8 mouse cellular contexts compared by ENCODE assay signal in the genomic region with DNA sequence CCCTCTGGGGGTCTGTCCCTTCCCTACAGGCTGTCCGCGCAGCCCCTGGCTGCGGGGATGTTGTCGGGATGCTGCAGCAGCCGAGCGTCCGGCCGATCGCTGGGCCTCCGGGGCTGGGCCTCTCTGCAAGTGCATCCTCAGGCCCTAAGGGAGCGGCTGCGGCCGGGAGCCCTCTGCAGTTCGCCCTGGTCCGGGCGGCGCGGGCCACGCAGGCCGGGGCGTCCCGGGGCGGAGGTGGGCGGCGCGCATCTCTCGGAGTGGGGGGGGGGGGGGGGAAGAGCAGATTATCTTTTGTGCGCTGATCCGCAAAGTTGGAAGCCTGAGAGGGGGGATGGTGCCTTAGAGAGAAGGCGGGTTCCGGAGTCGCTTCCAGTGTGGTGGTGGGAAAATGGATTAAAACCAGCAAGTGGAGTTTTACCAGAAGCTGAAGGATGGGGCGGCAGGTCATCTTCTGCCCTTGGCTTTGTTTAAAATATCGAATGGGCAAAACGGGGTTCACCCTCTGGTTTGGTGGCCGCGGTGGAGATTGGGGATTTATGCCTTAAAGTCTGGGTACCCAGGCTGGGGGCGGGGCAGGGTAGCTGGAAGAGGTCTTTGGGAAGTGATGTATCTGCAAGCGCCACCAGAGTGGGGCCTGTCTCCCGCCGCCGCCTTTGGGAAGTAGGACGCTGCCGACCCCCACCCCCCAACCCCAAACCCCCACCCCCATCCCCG. TPM values are rescaled to one million over a fixed set of nuclear protein-coding genes. Genes with fewer than 3 reads are reported as not detected.
A peak's percentile ranks its signal among the peaks of the same experiment; 100 is the strongest.
DNase-seq lines count a peak whose midpoint lies in the region; ATAC-seq lines count a peak whose summit lies in the region.

No protein-coding gene starts in this region.

- H3K9ac ChIP-seq in embryonic facial prominence, embryonic 14.5 days (ENCODE audit: low read depth, low read length): peak overlapping the region; percentile 58
- H3K9ac ChIP-seq in hindbrain, embryonic 16.5 days (ENCODE audit: low read depth, low read length): peak overlapping the region; percentile 72
- peak overlapping the region; percentile 61 for H3K9ac ChIP-seq in lung, embryonic 16.5 days (ENCODE audit: low read length)
- no peak overlapping the region for H3K9ac ChIP-seq in stomach, embryonic 15.5 days

- peaks cover 44% of the 10 kb centered on the region for H3K27me3 ChIP-seq in embryonic facial prominence, embryonic 14.5 days (replicated peaks; ENCODE audit: control insufficient read depth, insufficient read depth, low read length)
- peaks cover 8% of the 10 kb centered on the region for H3K27me3 ChIP-seq in hindbrain, embryonic 16.5 days (replicated peaks; ENCODE audit: control insufficient read depth, insufficient read depth, low read length)
- peaks cover 35% of the 10 kb centered on the region for H3K27me3 ChIP-seq in lung, embryonic 16.5 days (ENCODE audit: control insufficient read depth, insufficient read depth, low read depth, low read length)
- peaks cover 39% of the 10 kb centered on the region for H3K27me3 ChIP-seq in stomach, embryonic 15.5 days (replicated peaks)

- DNase-seq in ovary, postnatal 36 days (ENCODE audit: low spot score): peak; percentile 59
- DNase-seq in ovary, postnatal 10 days (ENCODE audit: low spot score): no peak
- no peak for DNase-seq in embryonic facial prominence, embryonic 14.5 days (ENCODE audit: low spot score)
- no peak for DNase-seq in urinary bladder, postnatal 36 days (ENCODE audit: low spot score in 2 of 2)
- no peak for DNase-seq in frontal cortex, postnatal 14 days (ENCODE audit: low spot score in 2 of 2)

- peak overlapping the region; percentile 91 for H3K4me2 ChIP-seq in embryonic facial prominence, embryonic 14.5 days (ENCODE audit: low read depth, low read length)
- H3K4me2 ChIP-seq in hindbrain, embryonic 16.5 days (ENCODE audit: low read length): peak overlapping the region; percentile 72
- peak overlapping the region; percentile 98 for H3K4me2 ChIP-seq in lung, embryonic 16.5 days (ENCODE audit: low read depth, low read length)
- peak overlapping the region; percentile 98 for H3K4me2 ChIP-seq in stomach, embryonic 15.5 days

- H3K4me1 ChIP-seq in embryonic facial prominence, embryonic 14.5 days (ENCODE audit: control insufficient read depth, insufficient read depth, low read length): peaks cover 18% of the 10 kb centered on the region; the same call in 1 of the 2 replicates
- H3K4me1 ChIP-seq in hindbrain, embryonic 16.5 days (ENCODE audit: control insufficient read depth, insufficient read depth, low read depth, low read length): peaks cover 29% of the 10 kb centered on the region
- peaks cover 18% of the 10 kb centered on the region; the same call in 1 of the 2 replicates for H3K4me1 ChIP-seq in lung, embryonic 16.5 days (replicated peaks; ENCODE audit: control insufficient read depth, insufficient read depth, low read length)
- peaks cover 20% of the 10 kb centered on the region for H3K4me1 ChIP-seq in stomach, embryonic 15.5 days

- peaks cover 13% of the 10 kb centered on the region for H3K9me3 ChIP-seq in embryonic facial prominence, embryonic 14.5 days (ENCODE audit: control insufficient read depth, low read length)
- H3K9me3 ChIP-seq in hindbrain, embryonic 16.5 days (ENCODE audit: control insufficient read depth, low read length): no peaks in the 10 kb centered on the region; the same call in 1 of the 2 replicates
- H3K9me3 ChIP-seq in lung, embryonic 16.5 days (ENCODE audit: control insufficient read depth, low read length): peaks cover 7% of the 10 kb centered on the region
- H3K9me3 ChIP-seq in stomach, embryonic 15.5 days: no peaks in the 10 kb centered on the region

- H3K36me3 ChIP-seq in embryonic facial prominence, embryonic 14.5 days (ENCODE audit: control insufficient read depth, insufficient read depth, low read length): no peaks in the 10 kb centered on the region
- no peaks in the 10 kb centered on the region for H3K36me3 ChIP-seq in hindbrain, embryonic 16.5 days (ENCODE audit: control insufficient read depth, insufficient read depth, low read length)
- no peaks in the 10 kb centered on the region for H3K36me3 ChIP-seq in lung, embryonic 16.5 days (ENCODE audit: control insufficient read depth, insufficient read depth, low read length)
- no peaks in the 10 kb centered on the region for H3K36me3 ChIP-seq in stomach, embryonic 15.5 days

- H3K27ac ChIP-seq in embryonic facial prominence, embryonic 14.5 days (replicated peaks; ENCODE audit: low read depth, low read length): no peak overlapping the region
- H3K27ac ChIP-seq in hindbrain, embryonic 16.5 days (ENCODE audit: low read depth, low read length): peak overlapping the region; percentile 61
- no peak overlapping the region for H3K27ac ChIP-seq in lung, embryonic 16.5 days (ENCODE audit: low read length)
- no peak overlapping the region for H3K27ac ChIP-seq in stomach, embryonic 15.5 days

- peak; percentile 48; the same call in 1 of the 2 replicates for ATAC-seq in embryonic facial prominence, embryonic 14.5 days (ENCODE audit: low read depth)
- peak; percentile 49 for ATAC-seq in hindbrain, embryonic 16.5 days
- no peak for ATAC-seq in lung, embryonic 16.5 days (ENCODE audit: low read depth)
- ATAC-seq in stomach, embryonic 15.5 days (ENCODE audit: insufficient read depth, low FRiP score, low read depth): no peak; the same call in 1 of the 2 replicates

- H3K4me3 ChIP-seq in embryonic facial prominence, embryonic 14.5 days (ENCODE audit: low read depth, low read length): peak overlapping the region; percentile 53
- peak overlapping the region; percentile 57 for H3K4me3 ChIP-seq in hindbrain, embryonic 16.5 days (ENCODE audit: low read length)
- peak overlapping the region; percentile 63 for H3K4me3 ChIP-seq in lung, embryonic 16.5 days (ENCODE audit: low read length)
- peak overlapping the region; percentile 54 for H3K4me3 ChIP-seq in stomach, embryonic 15.5 days (replicated peaks)

- WGBS in embryonic facial prominence, embryonic 14.5 days: 3% methylated on average over 18 of the region's 45 CpGs
- under 1% methylated on average over 37 of the region's 45 CpGs for WGBS in hindbrain, embryonic 16.5 days
- WGBS in lung, embryonic 16.5 days: under 1% methylated on average over 34 of the region's 45 CpGs
- under 1% methylated on average over 42 of the region's 45 CpGs for WGBS in stomach, embryonic 15.5 days

RNA-seq across cellular contexts. Expression of a gene that starts 1.8 kb away (rescaled TPM):
- 4.2 and 5.1 TPM in 2 replicates for polyA plus RNA-seq in embryonic facial prominence, embryonic 14.5 days (2014; fragmentation: Nextera tagmentation; extraction: Ambion mirVana)
- polyA plus RNA-seq in hindbrain, embryonic 16.5 days (2015; fragmentation: Nextera tagmentation; extraction: Ambion mirVana): 23.0 and 33.7 TPM in 2 replicates
- 3.8 and 5.3 TPM in 2 replicates for polyA plus RNA-seq in lung, embryonic 16.5 days (2015; fragmentation: Nextera tagmentation; extraction: Ambion mirVana)
- 4.4 TPM in 2 replicates for polyA plus RNA-seq in stomach, embryonic 15.5 days (2015; fragmentation: Nextera tagmentation; extraction: Ambion mirVana)

Comparison
In these comparisons a context has a peak if more than half of its experiments do, and no peak if none do; other contexts are left out.
1. ATAC-seq: peak in embryonic facial prominence, embryonic 14.5 days (single experiment) and hindbrain, embryonic 16.5 days (single experiment); none in lung, embryonic 16.5 days (single experiment) and stomach, embryonic 15.5 days (single experiment).
2. Peak in every context shown above with its lines, with median percentiles within 50 percentile points of each other: H3K4me2 ChIP-seq and H3K4me3 ChIP-seq.